Mouse (Mus musculus) ovary, adult 10 weeks (tissue): ENCODE measurements around the gene Hes6. TPM values are rescaled to one million over a fixed set of nuclear protein-coding genes. Genes with fewer than 3 reads are reported as not detected.

Experiments used
- polyA plus RNA-seq: library from polyadenylated mRNA; stranded (reverse); fragments of 350-450 nt; fragmentation: Illumina TruSeq; extraction: RNeasy Lipid Tissue Mini Kit (QIAGEN cat#74804); gene quantifications from one replicate; pipeline ENCODE4 v1.2.3, GENCODE M21; 2014

Hes6 gene
- not detected for polyA plus RNA-seq

DNA sequence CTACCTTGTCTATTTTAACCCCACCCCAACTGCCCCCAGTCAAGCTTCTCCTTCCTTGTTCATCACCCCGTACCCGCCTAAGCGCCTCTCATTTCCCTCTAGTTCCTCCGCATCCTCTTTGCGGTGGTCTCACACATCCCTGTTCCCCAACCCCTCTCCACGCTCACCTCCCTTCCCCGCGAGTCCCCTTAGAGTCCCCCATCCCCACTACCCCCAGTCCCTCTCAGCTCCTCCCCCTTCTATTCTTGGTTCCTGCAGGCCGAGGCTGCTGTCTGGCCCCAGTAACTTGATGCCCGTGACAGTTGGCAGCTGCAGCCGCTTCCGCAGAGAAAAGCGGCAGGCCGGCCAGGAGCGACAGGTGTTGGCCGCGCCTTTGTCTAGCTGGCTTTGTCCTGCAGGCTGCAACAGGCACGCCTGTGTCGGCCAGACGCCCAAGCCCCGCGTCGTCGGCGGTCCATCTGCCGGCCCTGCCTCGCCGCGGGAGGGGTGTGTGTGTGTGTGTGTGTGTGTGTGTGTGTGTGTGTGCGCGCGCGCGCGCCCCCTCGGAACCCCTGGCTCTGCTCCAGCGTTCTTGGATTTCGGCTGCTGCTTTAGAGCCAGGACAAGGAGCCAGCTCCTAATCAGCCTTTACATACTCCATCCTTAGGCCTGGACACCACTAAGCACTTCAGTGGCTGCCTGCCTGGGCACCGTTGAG, at the start of gene Hes6:
Hes6 (minus strand) TSS at position 141 of the 697 bp plus-strand sequence.

GRCm38 (mm10) chr1:91459059-91459809, 45.4 kb upstream of the Hes6 start, which contains the start of gene Per2:
Per2 (minus strand) TSS chr1:91459324.

GRCm38 (mm10) chr1:91398260-91399062, 15.4 kb downstream of the Hes6 start, which contains the start of gene Ilkap:
Ilkap (minus strand) TSS chr1:91398815.

GRCm38 (mm10) chr1:91366215-91367108, 47.4 kb downstream of the Hes6 start, which contains the start of gene Erfe:
Erfe (plus strand) TSS chr1:91366430.

Other genes starting within 250 kb of the Hes6 start
- 1.3 TPM for gene Ramp1, start 234.2 kb downstream of the Hes6 start, polyA plus RNA-seq
- gene Ube2f, start 163.7 kb downstream of the Hes6 start, polyA plus RNA-seq, result 114 TPM
- gene Scly, start 115.7 kb downstream of the Hes6 start, polyA plus RNA-seq, result 1.1 TPM
- not detected for gene Espnl, start 92.0 kb downstream of the Hes6 start, polyA plus RNA-seq
- gene Klhl30, start 63.0 kb downstream of the Hes6 start, polyA plus RNA-seq, result 0.51 TPM
- gene Erfe, start 47.6 kb downstream of the Hes6 start, polyA plus RNA-seq, result 0.77 TPM
- 39.7 TPM for gene Ilkap, start 15.2 kb downstream of the Hes6 start, polyA plus RNA-seq
- 2.8 TPM for gene Per2, start 45.3 kb upstream of the Hes6 start, polyA plus RNA-seq
- 6.9 TPM for gene Traf3ip1, start 80.6 kb upstream of the Hes6 start, polyA plus RNA-seq
- gene Asb1, start 126.5 kb upstream of the Hes6 start, polyA plus RNA-seq, result 7.6 TPM